Mouse (Mus musculus) neural tube, embryonic 15.5 days (tissue): Measurements from ENCODE around the gene Slc25a42. TPM values are rescaled to one million over a fixed set of nuclear protein-coding genes. Genes with fewer than 3 reads are reported as not detected.
A peak's percentile ranks its signal among the peaks of the same experiment; 100 is the strongest.

Experiments
- ATAC-seq: fragments of 200-750 bp; cut with Nextera tagmentation; 2 replicates; pipeline ENCODE4 v1.8.0; 2017; ENCODE audit warnings: mild to moderate bottlenecking, moderate TSS enrichment, moderate library complexity; ENCODE audit not compliant: low FRiP score
- H3K27ac ChIP-seq: fragments of 300-500 bp; sonication (generic); replicated peaks from 2 replicates; pipeline ENCODE4 v1.5.1; 2015; ENCODE audit warnings: mild to moderate bottlenecking, inconsistent platforms
- H3K27me3 ChIP-seq: fragments of 300-500 bp; sonication (generic); replicated peaks from 2 replicates; pipeline ENCODE4 v1.6.1; 2015; ENCODE audit warnings: inconsistent platforms
- H3K36me3 ChIP-seq: fragments of 300-500 bp; sonication (generic); 2 replicates; pipeline ENCODE4 v1.6.1; 2015; ENCODE audit warnings: inconsistent platforms
- H3K4me1 ChIP-seq: fragments of 300-500 bp; sonication (generic); 2 replicates; pipeline ENCODE4 v1.6.1; 2015; ENCODE audit warnings: inconsistent platforms
- H3K4me2 ChIP-seq: fragments of 300-500 bp; sonication (generic); 2 replicates; pipeline ENCODE4 v1.6.1; 2015; ENCODE audit warnings: inconsistent platforms, mild to moderate bottlenecking, moderate library complexity
- H3K4me3 ChIP-seq: fragments of 300-500 bp; sonication (generic); replicated peaks from 2 replicates; pipeline ENCODE4 v1.5.1; 2015; ENCODE audit warnings: mild to moderate bottlenecking, inconsistent platforms
- H3K9ac ChIP-seq: fragments of 300-500 bp; sonication (generic); replicated peaks from 2 replicates; pipeline ENCODE4 v1.6.1; 2015; ENCODE audit warnings: mild to moderate bottlenecking, inconsistent platforms
- H3K9me3 ChIP-seq: fragments of 300-500 bp; sonication (generic); replicated peaks from 2 replicates; pipeline ENCODE4 v1.6.1; 2016; ENCODE audit warnings: inconsistent platforms
- WGBS: fragments of 180-500 bp; shearing (Covaris S2); methylation state at CpG from one replicate; pipeline ENCODE4 v1.1.7; 2015; ENCODE audit warnings: mixed read lengths; 5-methylcytosine and 5-hydroxymethylcytosine counted together
- polyA plus RNA-seq: library from polyadenylated mRNA; unstranded; fragments of >200 nt; fragmentation: Nextera tagmentation; extraction: Ambion mirVana; gene quantifications from 2 replicates; pipeline ENCODE4 v1.2.1, GENCODE M21; 2015

The Slc25a42 gene
- polyA plus RNA-seq, 1 experiment from 2014 or later, result 9.3 TPM

GRCm38 (mm10) chr8:70193238-70193637 is 18.9 kb downstream of the Slc25a42 start:
- Histone ChIP-seq H3K4me2 (no peak overlapping the region), H3K27me3 (no peaks in the 10 kb centered on the region), H3K27ac (no peak overlapping the region), H3K4me3 (no peak overlapping the region), H3K9ac (no peak overlapping the region), H3K9me3 (no peaks in the 10 kb centered on the region), H3K4me1 (peaks cover 5% of the 10 kb centered on the region; the same call in 1 of the 2 replicates), H3K36me3 (peaks cover 32% of the 10 kb centered on the region)
- WGBS, result 54% methylated on average over 5 of the region's 5 CpGs
- ATAC-seq, result no peak

DNA sequence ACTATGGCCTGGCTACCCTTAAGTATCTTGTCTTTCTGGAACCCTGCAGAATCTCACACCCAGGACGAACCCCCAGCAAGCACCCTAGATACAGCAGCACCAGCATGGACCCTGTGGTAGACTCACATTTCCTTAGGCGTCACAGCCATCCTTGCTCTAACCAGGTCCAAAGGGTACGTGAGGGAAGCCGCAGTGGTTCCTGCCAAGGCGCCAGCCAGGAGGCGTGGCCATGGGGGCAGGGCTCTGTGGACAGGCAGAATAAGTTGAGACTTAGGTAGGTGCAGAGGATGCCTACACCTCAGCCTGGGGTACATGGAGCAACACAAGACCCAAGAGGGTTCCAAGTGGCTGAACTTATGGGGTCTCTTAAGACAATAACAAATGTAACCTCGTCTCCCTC is 23.4 kb downstream of the Slc25a42 start:
- H3K4me2 ChIP-seq, result no peak overlapping the region
- peaks cover 42% of the 10 kb centered on the region for H3K36me3 ChIP-seq
- 78% methylated on average over 7 of the region's 7 CpGs for WGBS
- H3K9ac ChIP-seq, result no peak overlapping the region
- H3K4me3 ChIP-seq, result no peak overlapping the region
- H3K4me1 ChIP-seq, result no peaks in the 10 kb centered on the region
- no peak for ATAC-seq
- H3K27ac ChIP-seq, result no peak overlapping the region
- H3K27me3 ChIP-seq, result no peaks in the 10 kb centered on the region
- H3K9me3 ChIP-seq, result no peaks in the 10 kb centered on the region

GRCm38 (mm10) chr8:70183194-70183593 is 28.9 kb downstream of the Slc25a42 start:
- 94% methylated on average over 4 of the region's 4 CpGs for WGBS

DNA sequence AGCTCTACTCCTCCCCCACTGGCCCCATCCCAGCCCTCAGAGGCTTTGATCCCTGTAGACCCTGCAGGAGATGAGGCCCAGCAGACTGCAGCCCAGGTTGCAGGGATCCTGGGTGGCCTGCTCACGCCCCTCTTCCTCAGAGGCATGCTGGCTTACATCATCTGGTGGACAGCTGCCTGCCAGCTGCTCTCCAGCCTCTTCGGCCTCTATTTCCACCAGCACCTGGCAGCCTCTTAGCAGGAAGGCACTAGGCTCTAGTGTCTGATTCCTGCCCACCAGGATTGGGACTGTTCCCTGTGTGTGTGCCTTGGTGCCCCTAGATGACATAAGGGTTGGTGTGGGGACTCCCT is 30.2 kb downstream of the Slc25a42 start:
- H3K27me3 ChIP-seq, result no peaks in the 10 kb centered on the region
- peaks cover 40% of the 10 kb centered on the region for H3K36me3 ChIP-seq
- no peak overlapping the region for H3K4me2 ChIP-seq
- no peak overlapping the region for H3K4me3 ChIP-seq
- no peak overlapping the region for H3K9ac ChIP-seq
- H3K27ac ChIP-seq, result no peak overlapping the region
- ATAC-seq, result no peak
- no peaks in the 10 kb centered on the region for H3K4me1 ChIP-seq
- no peaks in the 10 kb centered on the region for H3K9me3 ChIP-seq
- WGBS, result 40% methylated on average over 2 of the region's 2 CpGs

More at GRCm38 (mm10) chr8:70183194-70183593, 28.9 kb downstream of the Slc25a42 start:
- Histone ChIP-seq H3K36me3 (peaks cover 41% of the 10 kb centered on the region), H3K9ac (no peak overlapping the region), H3K4me1 (no peaks in the 10 kb centered on the region), H3K4me3 (no peak overlapping the region), H3K27ac (no peak overlapping the region), H3K4me2 (no peak overlapping the region), H3K9me3 (no peaks in the 10 kb centered on the region), H3K27me3 (no peaks in the 10 kb centered on the region)
- no peak for ATAC-seq

GRCm38 (mm10) chr8:70181212-70181902 is 30.7 kb downstream of the Slc25a42 start:
- Histone ChIP-seq H3K9ac (no peak overlapping the region), H3K9me3 (no peaks in the 10 kb centered on the region), H3K4me1 (no peaks in the 10 kb centered on the region), H3K4me3 (no peak overlapping the region), H3K27ac (no peak overlapping the region), H3K4me2 (no peak overlapping the region), H3K27me3 (no peaks in the 10 kb centered on the region), H3K36me3 (peaks cover 43% of the 10 kb centered on the region)
- 77% methylated on average over 16 of the region's 16 CpGs for WGBS
- ATAC-seq, result no peak

DNA sequence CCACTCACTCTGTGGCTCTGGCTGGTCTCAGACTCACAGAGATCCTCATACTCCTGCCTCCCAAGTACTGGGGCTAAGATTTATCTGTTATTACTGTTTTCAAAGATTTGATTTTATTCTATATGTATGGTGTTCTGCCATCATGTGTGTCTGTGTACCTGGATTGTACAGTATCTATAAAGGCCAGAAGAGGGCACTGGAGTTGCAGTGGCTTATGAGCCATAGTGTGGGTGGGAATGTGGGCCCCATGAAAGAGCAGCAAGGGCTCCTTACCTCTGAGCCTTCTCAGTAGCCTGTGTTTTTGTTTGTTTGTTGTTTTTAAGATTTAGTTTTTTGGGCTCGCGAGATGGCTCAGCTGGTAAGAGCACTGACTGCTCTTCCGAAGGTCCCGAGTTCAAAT is 33.0 kb downstream of the Slc25a42 start:
- Histone ChIP-seq H3K4me1 (peaks cover 6% of the 10 kb centered on the region), H3K9ac (no peak overlapping the region), H3K27me3 (no peaks in the 10 kb centered on the region), H3K36me3 (peaks cover 43% of the 10 kb centered on the region), H3K9me3 (no peaks in the 10 kb centered on the region), H3K4me2 (no peak overlapping the region), H3K27ac (no peak overlapping the region), H3K4me3 (no peak overlapping the region)
- 95% methylated on average over 4 of the region's 4 CpGs for WGBS
- no peak for ATAC-seq

GRCm38 (mm10) chr8:70178231-70178630 is 33.9 kb downstream of the Slc25a42 start:
- no peak for ATAC-seq
- no peaks in the 10 kb centered on the region for H3K9me3 ChIP-seq
- no peak overlapping the region for H3K4me2 ChIP-seq
- H3K9ac ChIP-seq, result no peak overlapping the region
- H3K27ac ChIP-seq, result no peak overlapping the region
- H3K36me3 ChIP-seq, result peaks cover 42% of the 10 kb centered on the region
- H3K4me1 ChIP-seq, result peaks cover 13% of the 10 kb centered on the region
- H3K27me3 ChIP-seq, result no peaks in the 10 kb centered on the region
- no peak overlapping the region for H3K4me3 ChIP-seq
- 98% methylated on average over 2 of the region's 2 CpGs for WGBS

- no peak overlapping the region for H3K27ac ChIP-seq
- no peaks in the 10 kb centered on the region for H3K9me3 ChIP-seq
- ATAC-seq, result no peak
- H3K9ac ChIP-seq, result no peak overlapping the region
- WGBS, result 87% methylated on average over 7 of the region's 7 CpGs
- H3K4me1 ChIP-seq, result peaks cover 25% of the 10 kb centered on the region
- peaks cover 20% of the 10 kb centered on the region; the same call in 1 of the 2 replicates for H3K36me3 ChIP-seq
- H3K4me3 ChIP-seq, result no peak overlapping the region
- no peaks in the 10 kb centered on the region for H3K27me3 ChIP-seq
- H3K4me2 ChIP-seq, result no peak overlapping the region
Measured at GRCm38 (mm10) chr8:70174079-70174478, 38.0 kb downstream of the Slc25a42 start.

DNA sequence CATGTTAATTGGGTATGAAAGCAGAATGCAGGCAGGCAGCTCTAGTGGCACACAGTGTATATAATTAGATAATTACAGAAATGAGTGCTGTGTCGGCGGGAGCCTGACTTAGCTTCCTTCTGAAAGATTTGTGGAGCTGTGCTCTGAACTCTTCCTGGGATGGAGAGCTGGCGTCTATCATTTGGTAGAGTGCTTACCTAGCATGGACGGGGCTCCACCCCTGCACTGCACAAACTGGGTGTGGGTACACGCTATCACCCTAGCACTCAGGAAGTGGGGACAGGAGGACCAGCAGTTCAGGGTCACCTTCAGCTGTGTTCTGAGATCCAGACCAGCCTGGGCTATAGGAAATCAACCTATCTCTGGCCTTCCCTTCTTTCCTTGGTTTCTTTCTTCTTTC is 38.8 kb downstream of the Slc25a42 start:
- Histone ChIP-seq H3K9me3 (no peaks in the 10 kb centered on the region), H3K36me3 (peaks cover 13% of the 10 kb centered on the region; the same call in 1 of the 2 replicates), H3K4me3 (no peak overlapping the region), H3K4me1 (peaks cover 25% of the 10 kb centered on the region), H3K4me2 (peak overlapping the region; percentile 63), H3K9ac (peak overlapping the region; percentile 73; the same call in 1 of the 2 replicates), H3K27ac (no peak overlapping the region), H3K27me3 (no peaks in the 10 kb centered on the region)
- WGBS, result 87% methylated on average over 5 of the region's 5 CpGs
- ATAC-seq, result no peak

DNA sequence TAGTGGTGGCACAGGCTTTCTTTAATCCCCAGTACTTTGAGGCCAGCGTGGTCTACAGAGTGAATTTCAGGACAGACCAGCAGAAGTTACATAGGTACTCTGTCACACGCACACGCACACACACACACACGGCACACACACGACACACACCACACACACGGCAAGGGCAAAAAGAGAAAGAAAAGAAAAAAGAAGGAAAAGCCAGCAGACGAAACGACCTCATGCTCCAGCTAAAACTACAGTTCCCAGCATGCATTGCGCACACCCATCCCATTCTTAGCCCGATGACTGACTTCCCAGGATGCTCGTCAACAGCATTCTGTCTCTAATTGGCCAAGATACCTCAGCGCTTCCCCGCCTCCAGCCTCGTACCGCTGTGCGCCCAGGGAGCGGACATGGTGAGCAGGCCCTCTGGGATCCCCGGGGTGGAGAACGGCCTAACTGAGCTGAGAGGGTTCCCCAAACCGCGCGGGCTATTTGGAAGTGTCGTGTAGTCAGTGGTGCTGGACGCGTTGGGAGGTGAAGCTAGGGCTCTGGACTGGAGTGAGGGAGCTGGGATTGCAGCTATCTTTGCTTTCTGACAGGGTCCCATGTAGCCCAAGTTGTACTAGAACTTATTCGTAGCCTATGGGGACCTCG is 39.9 kb downstream of the Slc25a42 start, which contains the start of gene Tmem161a:
Gene Tmem161a, plus strand, starts transcription at position 314 of the 639 bp plus-strand sequence.
- Histone ChIP-seq H3K4me3 (peak within 1 kb of the TSS; percentile 67), H3K27me3 (no peaks in the 10 kb centered on the region; the same call in 1 of the 2 replicates), H3K36me3 (peaks cover 6% of the 10 kb centered on the region; the same call in 1 of the 2 replicates), H3K27ac (no peak within 1 kb of the TSS; the same call in 1 of the 2 replicates), H3K9ac (peak within 1 kb of the TSS; percentile 73), H3K4me1 (peaks cover 26% of the 10 kb centered on the region), H3K4me2 (peak within 1 kb of the TSS; percentile 63), H3K9me3 (no peaks in the 10 kb centered on the region)
- WGBS, result 3% methylated on average over 27 of the region's 27 CpGs
- ATAC-seq, result peak; percentile 96

- 93% methylated on average over 7 of the region's 7 CpGs for WGBS
- no peak overlapping the region for H3K4me2 ChIP-seq
Measured at GRCm38 (mm10) chr8:70171240-70171639, 40.9 kb downstream of the Slc25a42 start.

GRCm38 (mm10) chr8:70170748-70171147 is 41.4 kb downstream of the Slc25a42 start:
- H3K4me1 ChIP-seq, result peaks cover 34% of the 10 kb centered on the region
- WGBS, result 77% methylated on average over 3 of the region's 3 CpGs
- H3K36me3 ChIP-seq, result no peaks in the 10 kb centered on the region
- H3K9me3 ChIP-seq, result no peaks in the 10 kb centered on the region
- no peak overlapping the region for H3K9ac ChIP-seq
- no peak for ATAC-seq
- H3K27ac ChIP-seq, result no peak overlapping the region
- no peak overlapping the region for H3K4me2 ChIP-seq
- peaks cover 4% of the 10 kb centered on the region for H3K27me3 ChIP-seq
- H3K4me3 ChIP-seq, result no peak overlapping the region

More at GRCm38 (mm10) chr8:70171240-70171639, 40.9 kb downstream of the Slc25a42 start:
- H3K9ac ChIP-seq, result no peak overlapping the region
- H3K9me3 ChIP-seq, result no peaks in the 10 kb centered on the region
- no peaks in the 10 kb centered on the region; the same call in 1 of the 2 replicates for H3K27me3 ChIP-seq
- no peak overlapping the region for H3K4me3 ChIP-seq
- no peak for ATAC-seq
- H3K36me3 ChIP-seq, result no peaks in the 10 kb centered on the region
- no peak overlapping the region for H3K27ac ChIP-seq
- peaks cover 34% of the 10 kb centered on the region for H3K4me1 ChIP-seq
